Mouse (Mus musculus) forebrain, embryonic 15.5 days (tissue): ENCODE data around the gene Tlx3. TPM values are rescaled to one million over a fixed set of nuclear protein-coding genes. Genes with fewer than 3 reads are reported as not detected.
A peak's percentile ranks its signal among the peaks of the same experiment; 100 is the strongest.

Experiments
- ATAC-seq: fragments of 200-750 bp; cut with Nextera tagmentation; replicated peaks from 2 replicates; pipeline ENCODE4 v1.8.0; 2017; ENCODE audit warnings: mild to moderate bottlenecking, moderate TSS enrichment, moderate library complexity
- H3K27ac ChIP-seq: fragments of 300-500 bp; sonication (generic); replicated peaks from 2 replicates; pipeline ENCODE4 v1.5.1; 2015; ENCODE audit warnings: mild to moderate bottlenecking, inconsistent platforms
- H3K27me3 ChIP-seq: fragments of 300-500 bp; sonication (generic); 2 replicates; pipeline ENCODE4 v1.6.1; 2015; ENCODE audit warnings: inconsistent platforms
- H3K36me3 ChIP-seq: fragments of 300-500 bp; sonication (generic); 2 replicates; pipeline ENCODE4 v1.6.1; 2015; ENCODE audit warnings: mild to moderate bottlenecking, inconsistent platforms
- H3K4me1 ChIP-seq: fragments of 300-500 bp; sonication (generic); 2 replicates; pipeline ENCODE4 v1.6.1; 2015; ENCODE audit warnings: inconsistent platforms
- H3K4me2 ChIP-seq: fragments of 300-500 bp; sonication (generic); replicated peaks from 2 replicates; pipeline ENCODE4 v1.6.1; 2015; ENCODE audit warnings: mild to moderate bottlenecking, inconsistent platforms
- H3K4me3 ChIP-seq: fragments of 300-500 bp; sonication (generic); 2 replicates; pipeline ENCODE4 v1.5.1; 2015; ENCODE audit warnings: mild to moderate bottlenecking, inconsistent platforms
- H3K9ac ChIP-seq: fragments of 300-500 bp; sonication (generic); replicated peaks from 2 replicates; pipeline ENCODE4 v1.6.1; 2015; ENCODE audit warnings: mild to moderate bottlenecking, inconsistent platforms
- H3K9me3 ChIP-seq: fragments of 300-500 bp; sonication (generic); 2 replicates; pipeline ENCODE4 v1.6.1; 2016; ENCODE audit warnings: inconsistent platforms
- WGBS: fragments of 180-500 bp; shearing (Covaris S2); methylation state at CpG from one replicate; pipeline ENCODE4 v1.1.7; 2015; ENCODE audit warnings: mixed read lengths; 5-methylcytosine and 5-hydroxymethylcytosine counted together
- polyA plus RNA-seq: library from polyadenylated mRNA; unstranded; fragments of >200 nt; fragmentation: Nextera tagmentation; extraction: Ambion mirVana; gene quantifications from 2 replicates; pipeline ENCODE4 v1.2.1, GENCODE M21; 2015

Gene Tlx3
- polyA plus RNA-seq = 0.18 TPM in 1 of 2 replicates, not detected in the other

- Histone ChIP-seq H3K27ac (no peak within 1 kb of the TSS), H3K9me3 (no peaks in the 10 kb centered on the region), H3K9ac (no peak within 1 kb of the TSS), H3K4me2 (peak within 1 kb of the TSS; percentile 45), H3K4me1 (peaks cover 43% of the 10 kb centered on the region), H3K4me3 (peak within 1 kb of the TSS; percentile 29), H3K36me3 (no peaks in the 10 kb centered on the region), H3K27me3 (peaks cover 75% of the 10 kb centered on the region)
- under 1% methylated on average over 75 of the region's 81 CpGs for WGBS
- ATAC-seq = peak; percentile 52
Measured at GRCm38 (mm10) chr11:33203383-33204328, at the start of gene Tlx3. Gene Tlx3 (minus strand): TSS chr11:33203589.

- Histone ChIP-seq H3K36me3 (no peaks in the 10 kb centered on the region), H3K4me1 (no peaks in the 10 kb centered on the region), H3K4me2 (no peak overlapping the region), H3K9me3 (no peaks in the 10 kb centered on the region), H3K27ac (no peak overlapping the region), H3K9ac (no peak overlapping the region), H3K27me3 (no peaks in the 10 kb centered on the region), H3K4me3 (no peak overlapping the region)
- WGBS = 72% methylated on average over 3 of the region's 3 CpGs
- ATAC-seq = no peak
Measured at GRCm38 (mm10) chr11:33240295-33240694, 36.9 kb upstream of the Tlx3 start.

- H3K4me3 ChIP-seq = no peak overlapping the region
- H3K9ac ChIP-seq = no peak overlapping the region
- ATAC-seq = no peak
- H3K4me1 ChIP-seq = peaks cover 10% of the 10 kb centered on the region
- no peaks in the 10 kb centered on the region for H3K36me3 ChIP-seq
- no peak overlapping the region for H3K27ac ChIP-seq
- H3K4me2 ChIP-seq = no peak overlapping the region
- H3K9me3 ChIP-seq = no peaks in the 10 kb centered on the region
- WGBS = 56% methylated on average over 3 of the region's 3 CpGs
- no peaks in the 10 kb centered on the region for H3K27me3 ChIP-seq
Measured at GRCm38 (mm10) chr11:33234134-33234533, 30.7 kb upstream of the Tlx3 start.

- ATAC-seq = no peak
- H3K9ac ChIP-seq = no peak overlapping the region
- H3K4me3 ChIP-seq = no peak overlapping the region
- no peaks in the 10 kb centered on the region for H3K27me3 ChIP-seq
- H3K27ac ChIP-seq = no peak overlapping the region
- H3K36me3 ChIP-seq = no peaks in the 10 kb centered on the region
- no peak overlapping the region for H3K4me2 ChIP-seq
- H3K9me3 ChIP-seq = no peaks in the 10 kb centered on the region
- 75% methylated on average over 5 of the region's 5 CpGs for WGBS
- peaks cover 10% of the 10 kb centered on the region for H3K4me1 ChIP-seq
Measured at GRCm38 (mm10) chr11:33232056-33232455, 28.7 kb upstream of the Tlx3 start.

- peaks cover under 1% of the 10 kb centered on the region; the same call in 1 of the 2 replicates for H3K4me1 ChIP-seq
- H3K9ac ChIP-seq = no peak overlapping the region
- no peak overlapping the region for H3K27ac ChIP-seq
- no peaks in the 10 kb centered on the region for H3K9me3 ChIP-seq
- no peak for ATAC-seq
- H3K4me3 ChIP-seq = no peak overlapping the region
- no peaks in the 10 kb centered on the region for H3K36me3 ChIP-seq
- no peak overlapping the region for H3K4me2 ChIP-seq
- H3K27me3 ChIP-seq = no peaks in the 10 kb centered on the region
- 88% methylated on average over 2 of the region's 2 CpGs for WGBS
Measured at GRCm38 (mm10) chr11:33228186-33228585, 24.8 kb upstream of the Tlx3 start.

- no peaks in the 10 kb centered on the region for H3K9me3 ChIP-seq
- H3K9ac ChIP-seq = no peak overlapping the region
- H3K4me2 ChIP-seq = no peak overlapping the region
- H3K27ac ChIP-seq = no peak overlapping the region
- 84% methylated on average over 8 of the region's 8 CpGs for WGBS
- no peak for ATAC-seq
- no peak overlapping the region for H3K4me3 ChIP-seq
- H3K36me3 ChIP-seq = no peaks in the 10 kb centered on the region
- H3K4me1 ChIP-seq = no peaks in the 10 kb centered on the region
- H3K27me3 ChIP-seq = no peaks in the 10 kb centered on the region
Measured at GRCm38 (mm10) chr11:33226516-33226915, 23.1 kb upstream of the Tlx3 start.

GRCm38 (mm10) chr11:33221566-33222365, 18.4 kb upstream of the Tlx3 start:
- H3K4me3 ChIP-seq = no peak overlapping the region
- WGBS = 78% methylated on average over 11 of the region's 11 CpGs
- no peaks in the 10 kb centered on the region for H3K9me3 ChIP-seq
- ATAC-seq = no peak
- no peak overlapping the region for H3K4me2 ChIP-seq
- H3K27ac ChIP-seq = no peak overlapping the region
- H3K27me3 ChIP-seq = no peaks in the 10 kb centered on the region
- peaks cover 5% of the 10 kb centered on the region; the same call in 1 of the 2 replicates for H3K4me1 ChIP-seq
- no peaks in the 10 kb centered on the region for H3K36me3 ChIP-seq
- no peak overlapping the region for H3K9ac ChIP-seq

- ATAC-seq = no peak; the same call in 1 of the 2 replicates
- Histone ChIP-seq H3K36me3 (no peaks in the 10 kb centered on the region), H3K9me3 (no peaks in the 10 kb centered on the region), H3K4me2 (no peak overlapping the region), H3K4me3 (no peak overlapping the region), H3K27me3 (no peaks in the 10 kb centered on the region), H3K9ac (no peak overlapping the region), H3K27ac (no peak overlapping the region), H3K4me1 (peaks cover 5% of the 10 kb centered on the region; the same call in 1 of the 2 replicates)
- 76% methylated on average over 7 of the region's 7 CpGs for WGBS
Measured at GRCm38 (mm10) chr11:33220763-33221162, 17.4 kb upstream of the Tlx3 start.

- H3K4me1 ChIP-seq = peaks cover 5% of the 10 kb centered on the region; the same call in 1 of the 2 replicates
- H3K4me2 ChIP-seq = no peak overlapping the region
- H3K9ac ChIP-seq = no peak overlapping the region
- H3K9me3 ChIP-seq = no peaks in the 10 kb centered on the region
- no peaks in the 10 kb centered on the region for H3K36me3 ChIP-seq
- no peak overlapping the region for H3K27ac ChIP-seq
- ATAC-seq = no peak
- H3K27me3 ChIP-seq = no peaks in the 10 kb centered on the region
- WGBS = 62% methylated on average over 8 of the region's 8 CpGs
- H3K4me3 ChIP-seq = no peak overlapping the region
Measured at GRCm38 (mm10) chr11:33217384-33218079, 14.1 kb upstream of the Tlx3 start.

GRCm38 (mm10) chr11:33207411-33207810, 4.0 kb upstream of the Tlx3 start:
- no peak for ATAC-seq
- 89% methylated on average over 2 of the region's 2 CpGs for WGBS
- H3K27ac ChIP-seq = no peak overlapping the region
- no peaks in the 10 kb centered on the region for H3K36me3 ChIP-seq
- H3K4me1 ChIP-seq = peaks cover 18% of the 10 kb centered on the region
- H3K9me3 ChIP-seq = no peaks in the 10 kb centered on the region
- H3K27me3 ChIP-seq = peaks cover 46% of the 10 kb centered on the region
- H3K4me2 ChIP-seq = no peak overlapping the region
- no peak overlapping the region for H3K4me3 ChIP-seq
- H3K9ac ChIP-seq = no peak overlapping the region

GRCm38 (mm10) chr11:33204966-33205365, 1.6 kb upstream of the Tlx3 start:
- WGBS = 16% methylated on average over 3 of the region's 3 CpGs
- H3K4me3 ChIP-seq = no peak overlapping the region
- no peak overlapping the region for H3K4me2 ChIP-seq
- peaks cover 42% of the 10 kb centered on the region for H3K4me1 ChIP-seq
- no peak overlapping the region for H3K27ac ChIP-seq
- H3K27me3 ChIP-seq = peaks cover 68% of the 10 kb centered on the region
- ATAC-seq = no peak
- no peaks in the 10 kb centered on the region for H3K36me3 ChIP-seq
- no peaks in the 10 kb centered on the region for H3K9me3 ChIP-seq
- no peak overlapping the region for H3K9ac ChIP-seq
